Mouse (Mus musculus) CH12.LX (cell line): ENCODE results near the gene Fam193b.

Experiments
- E2F4 ChIP-seq: IDR thresholded peaks from 2 replicates; pipeline ENCODE4 v1.6.1; 2011; ENCODE audit warnings: low read depth, low read length, improper control_type of control experiment; ENCODE audit not compliant: insufficient replicate concordance
- ZC3H11A ChIP-seq: IDR thresholded peaks from 2 replicates; pipeline ENCODE4 v1.6.1; 2012; ENCODE audit warnings: low read depth, mild to moderate bottlenecking, inconsistent platforms, low read length, improper control_type of control experiment

GRCm38 (mm10) chr13:55494883-55495621 is 75.9 kb downstream of the Fam193b start:
- TF ChIP-seq ZC3H11A (no peak), E2F4 (no peak)
